Mouse (Mus musculus): ENCODE measurements around the gene Myo1a.
"Not testable (repeated sequence)": the region's sequence is repeated elsewhere in the genome, so short reads cannot be mapped to it uniquely, and the experiment has no call there.

Gene Myo1a

DNA sequence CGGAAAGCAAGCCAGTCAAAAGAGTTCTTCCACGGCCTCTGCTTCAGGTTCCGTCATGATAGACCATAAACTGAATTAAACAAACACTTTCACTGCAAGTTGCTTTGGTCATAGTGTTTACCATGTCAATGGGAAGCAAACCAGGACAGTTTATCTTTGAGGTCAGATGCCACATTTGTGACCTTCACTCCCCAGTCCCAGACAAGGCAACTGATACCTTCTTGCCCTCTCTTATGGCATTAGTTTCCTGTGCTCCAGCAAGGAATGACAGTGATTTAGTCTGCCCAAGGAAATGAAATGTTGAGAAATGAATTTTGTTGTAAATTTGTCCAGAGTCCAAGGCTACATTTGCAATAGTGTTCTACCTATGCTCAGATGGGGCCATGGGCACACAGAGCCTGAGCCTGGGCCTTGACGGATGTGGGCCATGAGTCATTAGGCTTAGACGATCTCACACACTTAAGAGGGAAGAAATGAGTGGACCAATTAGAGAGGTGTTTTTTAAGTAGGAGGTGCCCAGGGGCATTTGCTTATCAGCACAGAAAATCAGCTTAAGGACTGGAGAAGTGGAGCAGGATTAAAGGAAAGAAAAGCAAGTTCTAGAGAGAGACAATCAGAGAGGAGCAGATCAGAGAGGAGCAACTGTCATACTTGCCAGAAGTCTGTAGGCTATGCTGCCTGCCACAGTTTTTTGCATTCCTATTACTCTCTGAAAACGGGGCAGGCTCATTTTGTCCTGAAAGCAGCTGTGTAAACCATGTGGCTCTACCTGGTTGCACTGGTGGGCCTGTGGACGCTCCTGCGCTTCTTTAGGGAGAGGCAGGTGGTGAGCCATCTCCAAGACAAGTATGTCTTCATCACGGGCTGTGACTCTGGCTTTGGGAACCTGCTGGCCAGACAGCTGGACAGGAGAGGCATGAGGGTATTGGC, 54.5 kb downstream of the Myo1a start, which contains the start of the genes Rdh1 and Rdh16f1:
Gene Rdh1 (plus strand): TSS at position 541 of the 930 bp plus-strand sequence.
Gene Rdh16f1 (plus strand): TSS at position 607 of the 930 bp plus-strand sequence.
- no peak for DNase-seq (ENCODE audit: low spot score)

DNA sequence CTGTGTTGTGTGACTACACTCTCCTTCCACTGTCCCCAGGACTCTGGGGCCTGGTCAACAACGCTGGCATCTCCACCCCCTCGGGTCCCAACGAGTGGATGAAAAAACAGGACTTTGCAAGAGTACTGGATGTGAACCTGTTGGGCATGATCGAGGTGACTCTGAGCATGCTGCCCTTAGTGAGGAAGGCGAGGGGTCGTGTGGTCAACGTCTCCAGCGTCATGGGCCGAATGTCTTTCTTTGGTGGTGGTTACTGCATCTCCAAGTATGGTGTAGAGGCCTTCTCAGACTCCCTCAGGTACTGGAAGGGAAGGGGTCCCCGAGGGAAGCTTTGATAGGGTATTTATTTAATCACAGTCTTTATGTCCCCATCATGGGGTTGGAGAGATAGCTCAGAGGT, 58.0 kb downstream of the Myo1a start:
- DNase-seq (ENCODE audit: low spot score), result not testable (repeated sequence)

DNA sequence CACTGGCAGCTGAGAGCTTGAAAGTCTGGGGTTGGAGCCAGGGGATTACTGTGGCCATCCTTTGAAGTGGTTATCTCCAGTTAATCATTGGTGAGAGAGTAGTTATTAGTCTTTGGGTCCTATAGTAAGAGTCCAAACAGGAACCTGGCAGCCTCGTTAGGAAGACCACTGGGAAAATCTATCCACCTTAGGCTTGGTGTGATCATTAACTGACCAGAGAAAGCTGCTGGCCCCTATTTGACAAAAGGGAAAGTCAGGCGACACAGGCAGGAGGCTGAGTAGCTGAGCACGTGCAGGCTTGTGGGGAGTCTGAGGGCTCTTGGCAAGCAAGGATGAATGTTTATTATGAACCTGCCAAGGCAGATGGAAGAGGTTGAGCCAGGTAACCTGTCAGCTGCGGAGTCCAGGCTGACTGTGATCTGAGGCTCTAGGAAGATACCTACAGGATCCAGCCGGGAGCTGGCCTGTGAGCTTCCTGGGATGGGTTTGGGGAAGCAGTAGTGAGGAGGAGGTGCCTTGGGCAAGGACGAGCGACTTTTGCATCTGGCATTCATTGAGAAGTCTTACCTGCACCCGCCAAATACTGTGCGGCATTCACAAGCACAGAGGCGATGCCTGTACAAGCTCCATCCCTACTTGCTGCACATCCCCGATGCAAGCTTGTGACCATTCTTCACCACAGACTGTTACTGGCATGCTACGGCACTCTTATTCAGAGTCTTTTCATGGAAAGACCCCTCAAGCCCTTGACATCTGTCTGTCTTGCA, 59.1 kb downstream of the Myo1a start:
- no peak for DNase-seq (ENCODE audit: low spot score)

DNA sequence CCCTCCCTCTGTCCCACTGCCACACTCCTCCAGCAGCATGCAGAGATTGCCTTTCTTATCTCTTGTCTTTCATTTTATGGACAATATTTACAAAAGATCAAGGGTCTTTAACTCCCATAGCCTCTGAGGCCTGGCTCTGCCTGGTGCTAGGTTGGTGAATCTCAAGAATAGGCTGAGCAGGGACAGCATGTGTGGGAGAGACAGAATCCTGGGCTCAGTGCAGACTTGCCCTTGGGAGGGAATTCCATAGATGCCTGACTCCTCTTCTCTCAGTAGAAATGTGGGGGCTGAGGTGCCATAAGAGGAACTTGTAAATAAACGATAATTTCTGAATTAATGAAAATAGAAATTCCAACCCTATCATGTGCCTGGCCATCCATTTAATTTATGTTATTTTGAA, 61.6 kb downstream of the Myo1a start:
- no peak for DNase-seq (ENCODE audit: low spot score)

Data from ovary, adult 18-20 months (tissue).